Mouse (Mus musculus) bone marrow, adult 2 months (tissue): ENCODE results near the gene Nbr1. TPM values are rescaled to one million over a fixed set of nuclear protein-coding genes. Genes with fewer than 3 reads are reported as not detected.
"Not testable (repeated sequence)": the region's sequence is repeated elsewhere in the genome, so short reads cannot be mapped to it uniquely, and the experiment has no call there.

Source experiments
- H3K27ac ChIP-seq: fragments of 200-500 bp; 2 replicates; pipeline ENCODE4 v1.5.1; 2012; ENCODE audit warnings: low read depth, mild to moderate bottlenecking, control low read depth, inconsistent platforms, low read length; ENCODE audit not compliant: control insufficient read depth, poor library complexity, insufficient read depth
- H3K4me1 ChIP-seq: fragments of 200-500 bp; 2 replicates; pipeline ENCODE4 v1.6.1; 2011; ENCODE audit warnings: low read length; ENCODE audit not compliant: control insufficient read depth, insufficient read depth
- H3K4me3 ChIP-seq: fragments of 200-500 bp; replicated peaks from 2 replicates; pipeline ENCODE3; 2011; ENCODE audit warnings: mild to moderate bottlenecking, low read depth, low read length, control low read depth; ENCODE audit not compliant: control insufficient read depth
- CTCF ChIP-seq: fragments of 200-500 bp; IDR thresholded peaks from 2 replicates; pipeline ENCODE4 v1.5.1; 2011; ENCODE audit warnings: low read length, control low read depth; ENCODE audit not compliant: control insufficient read depth, insufficient read depth
- POLR2A ChIP-seq: fragments of 200-500 bp; IDR thresholded peaks from 2 replicates; pipeline ENCODE4 v1.6.1; 2011; ENCODE audit warnings: low read depth, mild to moderate bottlenecking, control low read depth, low read length, borderline replicate concordance; ENCODE audit not compliant: control insufficient read depth
- WGBS: fragments of 180-500 bp; shearing (Covaris S2); methylation state at CpG from one replicate; pipeline ENCODE4 v1.1.7; 2018; 5-methylcytosine and 5-hydroxymethylcytosine counted together
- polyA plus RNA-seq: library from polyadenylated mRNA; stranded (reverse); fragments of >200 nt; gene quantifications from 2 replicates; pipeline ENCODE4 v1.2.4, GENCODE M21; 2011; ENCODE audit warnings: low replicate concordance; ENCODE audit not compliant: missing spikeins, insufficient read depth, insufficient read length

Gene Nbr1
- polyA plus RNA-seq, 1 experiment = 81.1 TPM

- no peak overlapping the region for H3K4me3 ChIP-seq
- H3K4me1 ChIP-seq = no peaks in the 10 kb centered on the region
- WGBS = 9% methylated on average over 5 of the region's 5 CpGs
- no peak overlapping the region for H3K27ac ChIP-seq
- TF ChIP-seq CTCF (peak; percentile 71), POLR2A (no peak)
Measured at GRCm38 (mm10) chr11:101562391-101562790, 10.4 kb downstream of the Nbr1 start.

- 93% methylated on average over 3 of the region's 3 CpGs for WGBS
- no peak overlapping the region for H3K4me3 ChIP-seq
- TF ChIP-seq CTCF = no peak
- TF ChIP-seq POLR2A = no peak
- H3K27ac ChIP-seq = no peak overlapping the region
- no peaks in the 10 kb centered on the region for H3K4me1 ChIP-seq
Measured at GRCm38 (mm10) chr11:101568421-101568820, 16.5 kb downstream of the Nbr1 start.

- TF ChIP-seq CTCF = no peak; the same call in 1 of the 2 replicates
- no peak for TF ChIP-seq POLR2A
- H3K4me3 ChIP-seq = no peak overlapping the region
- WGBS = 88% methylated on average over 6 of the region's 6 CpGs
- H3K27ac ChIP-seq = no peak overlapping the region
- peaks cover 2% of the 10 kb centered on the region for H3K4me1 ChIP-seq
Measured at GRCm38 (mm10) chr11:101576116-101576515, 24.2 kb downstream of the Nbr1 start.

- TF ChIP-seq CTCF (no peak), POLR2A (no peak)
- 59% methylated on average over 6 of the region's 6 CpGs for WGBS
- no peak overlapping the region for H3K4me3 ChIP-seq
- no peak overlapping the region for H3K27ac ChIP-seq
- H3K4me1 ChIP-seq = peaks cover 2% of the 10 kb centered on the region
Measured at GRCm38 (mm10) chr11:101581081-101581764, 29.3 kb downstream of the Nbr1 start.

- Histone ChIP-seq H3K4me3 (peak within 1 kb of the TSS; percentile 81), H3K4me1 (peaks cover 2% of the 10 kb centered on the region), H3K27ac (peak within 1 kb of the TSS; percentile 39)
- 15% methylated on average over 30 of the region's 31 CpGs for WGBS
- no peak for TF ChIP-seq POLR2A
- TF ChIP-seq CTCF = no peak
Measured at GRCm38 (mm10) chr11:101582054-101583035, 30.4 kb downstream of the Nbr1 start, which contains the start of gene Tmem106a. TSS of gene Tmem106a (plus strand) at chr11:101582242.

GRCm38 (mm10) chr11:101583205-101583604 lies 31.3 kb downstream of the Nbr1 start:
- Histone ChIP-seq H3K4me3 (no peak overlapping the region), H3K27ac (no peak overlapping the region), H3K4me1 (peaks cover 2% of the 10 kb centered on the region)
- TF ChIP-seq CTCF (no peak), POLR2A (no peak)
- WGBS = 68% methylated on average over 2 of the region's 2 CpGs

- H3K27ac ChIP-seq, H3K4me3 ChIP-seq, H3K4me1 ChIP-seq: not testable (repeated sequence)
- 92% methylated on average over 1 of the region's 1 CpGs for WGBS
Measured at GRCm38 (mm10) chr11:101585031-101585430, 33.1 kb downstream of the Nbr1 start.

GRCm38 (mm10) chr11:101585805-101586204 lies 33.9 kb downstream of the Nbr1 start:
- no peaks in the 10 kb centered on the region; the same call in none of the 2 replicates for H3K4me1 ChIP-seq
- WGBS = 77% methylated on average over 4 of the region's 4 CpGs
- H3K27ac ChIP-seq = no peak overlapping the region
- H3K4me3 ChIP-seq = no peak overlapping the region
- TF ChIP-seq POLR2A (no peak), CTCF (no peak)
